Mouse (Mus musculus) G1E (cell line): ENCODE results near the gene Sae1.

Experiments used
- CTCF ChIP-seq: IDR thresholded peaks from 2 replicates; pipeline ENCODE4 v1.5.1; 2012; ENCODE audit warnings: low read depth, low read length, inconsistent platforms, mixed read lengths
- GATA1 ChIP-seq: IDR thresholded peaks from 2 replicates; pipeline ENCODE4 v1.6.1; 2012; ENCODE audit warnings: borderline replicate concordance, low read length, inconsistent platforms, mixed read lengths
- GATA2 ChIP-seq: IDR thresholded peaks from 2 replicates; pipeline ENCODE4 v1.6.1; 2012; ENCODE audit warnings: low read depth, low read length, inconsistent platforms, borderline replicate concordance
- TAL1 ChIP-seq: conservative IDR thresholded peaks from 2 replicates; pipeline ENCODE4 v1.6.1; 2012; ENCODE audit warnings: low read depth, low read length, inconsistent platforms, mixed read lengths

GRCm38 (mm10) chr7:16284001-16284400 lies 103.6 kb downstream of the Sae1 start:
- TF ChIP-seq CTCF (no peak), GATA1 (no peak), TAL1 (no peak), GATA2 (no peak)
